Mouse (Mus musculus) brain, embryonic 14.5 days (tissue): ENCODE results near the gene Cdh20.

Source experiments
- CTCF ChIP-seq: fragments of 200-500 bp; IDR thresholded peaks from 2 replicates; pipeline ENCODE4 v1.5.1; 2012; ENCODE audit warnings: inconsistent platforms, mild to moderate bottlenecking, moderate library complexity, borderline replicate concordance; ENCODE audit not compliant: insufficient read depth, insufficient read length; ENCODE audit errors: extremely low read depth
- POLR2A ChIP-seq: fragments of 200-500 bp; IDR thresholded peaks from 2 replicates; pipeline ENCODE4 v1.6.1; 2012; ENCODE audit warnings: mild to moderate bottlenecking, inconsistent platforms, borderline replicate concordance; ENCODE audit not compliant: poor library complexity, insufficient read depth, insufficient read length, severe bottlenecking; ENCODE audit errors: extremely low read depth

DNA sequence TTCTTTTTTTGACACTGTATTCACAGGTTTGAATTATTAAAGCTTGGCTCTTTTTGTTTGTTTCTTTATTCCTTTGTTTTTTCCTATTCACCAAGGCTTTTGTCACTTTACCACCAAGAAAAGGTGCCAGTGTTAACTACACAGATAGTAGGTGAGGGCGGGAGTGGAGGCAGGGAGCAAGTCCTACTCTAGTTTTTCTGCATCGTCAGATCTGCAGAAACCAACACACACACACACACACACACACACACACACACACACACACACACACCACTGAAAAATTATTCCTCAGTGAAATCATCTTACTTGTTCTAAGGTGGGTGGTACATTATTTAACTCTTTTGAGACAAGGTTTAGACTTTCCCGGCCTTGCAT is 226.3 kb downstream of the Cdh20 start:
- no peak for TF ChIP-seq CTCF
- TF ChIP-seq POLR2A, result no peak
